Mouse (Mus musculus) embryonic fibroblast, embryonic 13.5 days (primary cell): ENCODE measurements at regions not wholly inside any gene's neighbourhood (a gene's known extent, or its start where the extent isn't known, plus 50 kb on each side); places are given as distances from the start of the nearest gene placed in this dataset.

ENCODE experiments used
- CTCF ChIP-seq: IDR thresholded peaks from 2 replicates; pipeline ENCODE4 v1.5.1; 2011; ENCODE audit warnings: mild to moderate bottlenecking, control low read depth, low read length, moderate library complexity, borderline replicate concordance; ENCODE audit not compliant: insufficient read depth
- POLR2A ChIP-seq: IDR thresholded peaks from 2 replicates; pipeline ENCODE4 v1.6.1; 2011; ENCODE audit warnings: low read depth, mild to moderate bottlenecking, control low read depth, low read length, moderate library complexity

- TF ChIP-seq POLR2A, result no peak
- no peak for TF ChIP-seq CTCF
These were observed 106.8 kb upstream of the Cdc42ep3 start for GRCm38 (mm10) chr17:79461681-79462091.
